Mouse (Mus musculus): ENCODE measurements around the gene Ugt8a.

Gene Ugt8a

GRCm38 (mm10) chr3:125938092-125938755, at the start of gene Ugt8a:
Ugt8a (minus strand) TSS chr3:125938619.
- DNase-seq (ENCODE audit: low spot score): no peak

- DNase-seq (ENCODE audit: low spot score): no peak
Measured at GRCm38 (mm10) chr3:125986639-125987038, 48.2 kb upstream of the Ugt8a start.

GRCm38 (mm10) chr3:125983707-125984420, 45.4 kb upstream of the Ugt8a start:
- no peak for DNase-seq (ENCODE audit: low spot score)

- DNase-seq (ENCODE audit: low spot score): no peak
Measured at GRCm38 (mm10) chr3:125979475-125979874, 41.1 kb upstream of the Ugt8a start.

- DNase-seq (ENCODE audit: low spot score): no peak
Measured at GRCm38 (mm10) chr3:125975899-125976298, 37.5 kb upstream of the Ugt8a start.

GRCm38 (mm10) chr3:125969458-125969857, 31.0 kb upstream of the Ugt8a start:
- no peak for DNase-seq (ENCODE audit: low spot score)

- DNase-seq (ENCODE audit: low spot score): no peak
Measured at GRCm38 (mm10) chr3:125956196-125956885, 17.9 kb upstream of the Ugt8a start.

GRCm38 (mm10) chr3:125954881-125955280, 16.5 kb upstream of the Ugt8a start:
- DNase-seq (ENCODE audit: low spot score): no peak

- DNase-seq (ENCODE audit: low spot score): no peak
Measured at GRCm38 (mm10) chr3:125940811-125941210, 2.4 kb upstream of the Ugt8a start.

- peak; percentile 85 for DNase-seq (ENCODE audit: low spot score)
Measured at GRCm38 (mm10) chr3:125938756-125939109, 314 bp upstream of the Ugt8a start.

- peak; percentile 46 for DNase-seq (ENCODE audit: low spot score)
Measured at GRCm38 (mm10) chr3:125937536-125938091, 805 bp downstream of the Ugt8a start.

- no peak for DNase-seq (ENCODE audit: low spot score)
Measured at GRCm38 (mm10) chr3:125935796-125936195, 2.6 kb downstream of the Ugt8a start.

GRCm38 (mm10) chr3:125932594-125933237, 5.7 kb downstream of the Ugt8a start:
- DNase-seq (ENCODE audit: low spot score): no peak

- DNase-seq (ENCODE audit: low spot score): no peak
Measured at GRCm38 (mm10) chr3:125931059-125931458, 7.4 kb downstream of the Ugt8a start.

GRCm38 (mm10) chr3:125920876-125921275, 17.5 kb downstream of the Ugt8a start:
- DNase-seq (ENCODE audit: low spot score): no peak

GRCm38 (mm10) chr3:125898976-125899375, 39.4 kb downstream of the Ugt8a start:
- no peak for DNase-seq (ENCODE audit: low spot score)

- no peak for DNase-seq (ENCODE audit: low spot score)
Measured at GRCm38 (mm10) chr3:125887109-125887508, 51.3 kb downstream of the Ugt8a start.

- DNase-seq (ENCODE audit: low spot score): no peak
Measured at GRCm38 (mm10) chr3:125884879-125885278, 53.5 kb downstream of the Ugt8a start.

- DNase-seq (ENCODE audit: low spot score): no peak
Measured at GRCm38 (mm10) chr3:125884423-125884822, 54.0 kb downstream of the Ugt8a start.

GRCm38 (mm10) chr3:125883009-125883408, 55.4 kb downstream of the Ugt8a start:
- DNase-seq (ENCODE audit: low spot score): no peak

GRCm38 (mm10) chr3:125881835-125882234, 56.6 kb downstream of the Ugt8a start:
- DNase-seq (ENCODE audit: low spot score): no peak

- DNase-seq (ENCODE audit: low spot score): no peak
Measured at GRCm38 (mm10) chr3:125874371-125874770, 64.0 kb downstream of the Ugt8a start.

Measured in testis, postnatal 14 days (tissue).